Mouse (Mus musculus) hindbrain, embryonic 14.5 days (tissue): ENCODE measurements around the gene Ppp4r1. TPM values are rescaled to one million over a fixed set of nuclear protein-coding genes. Genes with fewer than 3 reads are reported as not detected.

Experiments
- ATAC-seq: fragments of 200-750 bp; cut with Nextera tagmentation; 2 replicates; pipeline ENCODE4 v1.8.0; 2017; ENCODE audit warnings: moderate number of reproducible peaks, mild to moderate bottlenecking, moderate TSS enrichment, moderate library complexity; ENCODE audit not compliant: low FRiP score
- DNase-seq: peaks from one replicate; pipeline ENCODE4 v3.0.0-alpha.2; 2015; ENCODE audit warnings: low spot score
- H3K27ac ChIP-seq: fragments of 300-500 bp; sonication (generic); 2 replicates; pipeline ENCODE4 v1.5.1; 2014; ENCODE audit warnings: mild to moderate bottlenecking, moderate library complexity
- H3K27me3 ChIP-seq: fragments of 300-500 bp; sonication (generic); 2 replicates; pipeline ENCODE4 v1.6.1; 2014; ENCODE audit warnings: mild to moderate bottlenecking, low read length, mixed read lengths; ENCODE audit not compliant: control insufficient read depth, insufficient read depth
- H3K36me3 ChIP-seq: fragments of 300-500 bp; sonication (generic); replicated peaks from 2 replicates; pipeline ENCODE4 v1.6.1; 2014; ENCODE audit not compliant: control insufficient read depth, insufficient read depth
- H3K4me1 ChIP-seq: fragments of 300-500 bp; sonication (generic); replicated peaks from 2 replicates; pipeline ENCODE4 v1.6.1; 2014; ENCODE audit warnings: antibody characterized with exemption, low read length, mixed read lengths; ENCODE audit not compliant: control insufficient read depth, insufficient read depth
- H3K4me2 ChIP-seq: fragments of 300-500 bp; sonication (generic); replicated peaks from 2 replicates; pipeline ENCODE4 v1.6.1; 2014; ENCODE audit warnings: mild to moderate bottlenecking, moderate library complexity
- H3K4me3 ChIP-seq: fragments of 300-500 bp; sonication (generic); replicated peaks from 2 replicates; pipeline ENCODE4 v1.5.1; 2014; ENCODE audit warnings: mild to moderate bottlenecking, low read length
- H3K9ac ChIP-seq: fragments of 300-500 bp; sonication (generic); 2 replicates; pipeline ENCODE4 v1.6.1; 2014
- H3K9me3 ChIP-seq: fragments of 300-500 bp; sonication (generic); 2 replicates; pipeline ENCODE4 v1.6.1; 2016; ENCODE audit warnings: low read length; ENCODE audit not compliant: control insufficient read depth
- WGBS: fragments of 180-500 bp; shearing (Covaris S2); extraction: QIAGEN DNeasy Blood & Tissue Kit; methylation state at CpG from one replicate; pipeline ENCODE4 v1.1.7; 2014; 5-methylcytosine and 5-hydroxymethylcytosine counted together
- polyA plus RNA-seq: library from polyadenylated mRNA; unstranded; fragments of >200 nt; fragmentation: Nextera tagmentation; extraction: Ambion mirVana; gene quantifications from 2 replicates; pipeline ENCODE4 v1.2.1, GENCODE M21; 2014

Gene Ppp4r1
- polyA plus RNA-seq, 1 experiment from 2014 or later: 42.6 TPM

GRCm38 (mm10) chr17:65853326-65853725, 71.0 kb downstream of the Ppp4r1 start:
- H3K36me3 ChIP-seq: peaks cover 88% of the 10 kb centered on the region
- 91% methylated on average over 6 of the region's 6 CpGs for WGBS
- no peak overlapping the region for H3K4me2 ChIP-seq
- no peaks in the 10 kb centered on the region for H3K9me3 ChIP-seq
- no peaks in the 10 kb centered on the region for H3K4me1 ChIP-seq
- ATAC-seq (no peak), DNase-seq (no peak)
- H3K27me3 ChIP-seq: no peaks in the 10 kb centered on the region
- no peak overlapping the region for H3K27ac ChIP-seq
- H3K9ac ChIP-seq: no peak overlapping the region
- no peak overlapping the region for H3K4me3 ChIP-seq

- Histone ChIP-seq H3K36me3 (peaks cover 89% of the 10 kb centered on the region), H3K9me3 (no peaks in the 10 kb centered on the region), H3K4me1 (no peaks in the 10 kb centered on the region), H3K27me3 (no peaks in the 10 kb centered on the region), H3K27ac (no peak overlapping the region), H3K4me3 (no peak overlapping the region), H3K4me2 (no peak overlapping the region), H3K9ac (no peak overlapping the region)
- ATAC-seq (no peak), DNase-seq (no peak)
- WGBS: 96% methylated on average over 4 of the region's 4 CpGs
Measured at GRCm38 (mm10) chr17:65854006-65854405, 71.6 kb downstream of the Ppp4r1 start.

DNA sequence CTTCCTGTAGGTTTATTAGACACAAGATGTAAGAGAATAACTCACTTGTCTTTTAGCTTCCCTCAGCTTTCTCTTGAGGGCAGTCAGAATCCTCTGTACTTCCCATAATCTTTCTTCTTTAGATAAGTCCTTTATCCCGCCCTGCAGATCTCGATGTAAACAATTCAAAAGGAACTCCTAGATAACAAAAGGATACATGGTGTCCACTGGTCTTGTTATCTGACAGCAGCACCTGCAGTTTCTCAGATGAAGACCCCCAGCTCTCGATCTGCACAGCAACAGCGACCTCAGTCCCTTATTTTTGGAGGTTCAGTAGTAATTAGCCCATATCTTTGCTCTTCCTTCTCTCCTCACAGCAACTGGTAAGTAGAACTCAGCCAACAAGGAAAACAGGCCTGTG, 75.2 kb downstream of the Ppp4r1 start:
- ATAC-seq: no peak
- peaks cover 82% of the 10 kb centered on the region for H3K36me3 ChIP-seq
- H3K27ac ChIP-seq: no peak overlapping the region
- H3K4me3 ChIP-seq: no peak overlapping the region
- H3K4me1 ChIP-seq: no peaks in the 10 kb centered on the region
- WGBS: 92% methylated on average over 4 of the region's 4 CpGs
- no peaks in the 10 kb centered on the region for H3K9me3 ChIP-seq
- no peak overlapping the region for H3K4me2 ChIP-seq
- no peak overlapping the region for H3K9ac ChIP-seq
- DNase-seq: no peak
- H3K27me3 ChIP-seq: no peaks in the 10 kb centered on the region

GRCm38 (mm10) chr17:65862579-65862978, 80.2 kb downstream of the Ppp4r1 start:
- 48% methylated on average over 4 of the region's 4 CpGs for WGBS

DNA sequence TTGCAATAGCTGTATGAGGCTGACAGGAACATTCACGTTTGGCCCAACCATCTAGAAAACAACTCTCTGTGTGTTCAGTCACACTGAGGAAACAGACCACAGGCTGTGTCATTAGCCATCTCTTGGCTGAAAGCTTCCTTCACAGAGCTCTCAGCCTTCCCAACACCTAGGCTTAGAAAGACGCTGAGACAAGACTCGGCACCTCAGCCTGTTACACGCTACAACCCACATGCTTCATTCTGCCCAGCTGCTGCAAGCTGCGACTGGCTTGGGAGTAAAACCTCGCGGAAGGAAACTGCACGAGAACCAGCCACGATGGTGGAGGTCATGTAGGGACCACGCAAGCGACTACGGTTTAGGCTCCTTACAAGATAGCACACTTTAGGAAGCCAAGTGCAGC, 81.5 kb downstream of the Ppp4r1 start:
- H3K9ac ChIP-seq: no peak overlapping the region
- no peaks in the 10 kb centered on the region for H3K4me1 ChIP-seq
- peaks cover 51% of the 10 kb centered on the region for H3K36me3 ChIP-seq
- H3K27ac ChIP-seq: no peak overlapping the region
- H3K27me3 ChIP-seq: no peaks in the 10 kb centered on the region
- DNase-seq (no peak), ATAC-seq (no peak)
- H3K9me3 ChIP-seq: no peaks in the 10 kb centered on the region
- WGBS: 96% methylated on average over 12 of the region's 12 CpGs
- no peak overlapping the region for H3K4me3 ChIP-seq
- no peak overlapping the region for H3K4me2 ChIP-seq

More at GRCm38 (mm10) chr17:65862579-65862978, 80.2 kb downstream of the Ppp4r1 start:
- peaks cover 63% of the 10 kb centered on the region for H3K36me3 ChIP-seq
- no peaks in the 10 kb centered on the region for H3K27me3 ChIP-seq
- H3K4me2 ChIP-seq: no peak overlapping the region
- peak; percentile 58 for DNase-seq
- no peak overlapping the region for H3K27ac ChIP-seq
- no peaks in the 10 kb centered on the region for H3K4me1 ChIP-seq
- no peak overlapping the region for H3K9ac ChIP-seq
- no peak overlapping the region for H3K4me3 ChIP-seq
- H3K9me3 ChIP-seq: no peaks in the 10 kb centered on the region
- no peak for ATAC-seq

DNA sequence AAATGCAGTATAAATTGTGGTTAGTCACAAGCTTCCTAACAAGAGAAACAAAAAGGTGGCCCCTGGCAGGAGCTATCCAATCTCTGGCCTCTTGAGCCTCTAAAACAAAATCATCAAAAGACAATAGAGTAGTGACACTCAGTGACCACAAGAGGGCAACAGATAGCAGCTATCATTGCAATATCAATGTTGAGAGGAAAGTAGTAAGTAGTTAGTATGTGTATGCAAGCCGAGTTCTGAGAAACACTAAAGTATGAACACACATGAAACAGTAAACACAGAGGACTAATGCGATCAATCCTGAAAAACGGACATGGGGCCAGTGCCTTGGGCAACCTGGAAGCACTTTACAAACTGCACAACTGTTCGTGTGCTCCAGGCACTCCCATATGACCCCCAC, 82.4 kb downstream of the Ppp4r1 start:
- H3K36me3 ChIP-seq: peaks cover 45% of the 10 kb centered on the region
- 52% methylated on average over 4 of the region's 4 CpGs for WGBS
- ATAC-seq: no peak
- no peak overlapping the region for H3K9ac ChIP-seq
- H3K4me2 ChIP-seq: no peak overlapping the region
- peak; percentile 83 for DNase-seq
- no peaks in the 10 kb centered on the region for H3K9me3 ChIP-seq
- H3K4me3 ChIP-seq: no peak overlapping the region
- no peak overlapping the region for H3K27ac ChIP-seq
- no peaks in the 10 kb centered on the region for H3K27me3 ChIP-seq
- H3K4me1 ChIP-seq: no peaks in the 10 kb centered on the region

DNA sequence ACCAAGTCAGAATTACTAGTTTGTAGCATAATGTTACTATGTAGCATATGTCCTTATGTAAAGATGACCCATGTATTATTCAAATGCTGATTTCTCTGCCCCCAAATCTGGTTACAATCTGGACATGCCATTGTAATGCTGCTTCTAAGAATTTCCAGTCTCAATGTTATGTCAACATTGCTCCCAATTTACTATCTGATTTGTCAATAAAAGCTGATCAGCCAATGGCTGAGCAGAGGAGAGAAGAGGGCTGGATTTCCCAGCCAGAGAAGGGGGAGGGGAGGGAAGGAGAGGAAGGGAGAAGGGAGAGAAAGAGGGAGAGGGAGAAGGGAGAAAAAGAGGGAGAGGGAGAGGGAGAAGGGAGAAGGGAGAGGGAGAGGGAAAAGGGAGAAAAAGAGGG, 82.9 kb downstream of the Ppp4r1 start:
- no peak overlapping the region for H3K4me3 ChIP-seq
- no peak for DNase-seq
- ATAC-seq: no peak

DNA sequence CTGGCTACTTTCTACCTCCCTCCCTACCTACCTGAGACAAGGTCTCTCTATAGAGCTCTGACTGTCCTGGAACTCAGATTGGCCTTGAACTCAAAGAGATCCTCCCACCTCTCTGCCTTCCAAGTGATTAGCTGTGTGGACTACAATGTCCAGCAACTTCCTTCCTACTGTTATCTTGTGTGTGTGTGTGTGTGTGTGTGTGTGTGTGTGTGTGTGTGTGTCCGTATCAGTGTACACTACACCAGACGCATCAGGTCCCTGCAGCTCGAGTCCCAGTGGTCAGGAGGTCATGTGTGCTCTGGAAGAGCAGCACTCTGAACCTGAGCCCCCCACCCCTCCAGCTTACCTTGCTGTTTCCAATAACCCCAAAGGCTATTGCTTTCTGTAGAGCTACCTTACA, 83.8 kb downstream of the Ppp4r1 start:
- WGBS: 85% methylated on average over 3 of the region's 3 CpGs
- no peak for ATAC-seq

More for the DNA sequence above, 82.9 kb downstream of the Ppp4r1 start:
- Histone ChIP-seq H3K9me3 (no peaks in the 10 kb centered on the region), H3K4me1 (no peaks in the 10 kb centered on the region), H3K27ac (no peak overlapping the region), H3K9ac (no peak overlapping the region), H3K27me3 (no peaks in the 10 kb centered on the region), H3K36me3 (peaks cover 43% of the 10 kb centered on the region), H3K4me2 (no peak overlapping the region)

GRCm38 (mm10) chr17:65867996-65868395, 85.6 kb downstream of the Ppp4r1 start:
- 88% methylated on average over 5 of the region's 5 CpGs for WGBS
- Histone ChIP-seq H3K27me3 (no peaks in the 10 kb centered on the region), H3K4me3 (no peak overlapping the region), H3K36me3 (peaks cover 23% of the 10 kb centered on the region), H3K9ac (no peak overlapping the region), H3K27ac (no peak overlapping the region), H3K9me3 (no peaks in the 10 kb centered on the region), H3K4me1 (0 out of 2 replicates have a peak, but pooled peaks cover 13% of the 10 kb centered on the region), H3K4me2 (no peak overlapping the region)
- ATAC-seq (no peak), DNase-seq (no peak)

More for the DNA sequence above, 83.8 kb downstream of the Ppp4r1 start:
- H3K4me1 ChIP-seq: 0 out of 2 replicates have a peak, but pooled peaks cover under 1% of the 10 kb centered on the region
- H3K9ac ChIP-seq: no peak overlapping the region
- no peaks in the 10 kb centered on the region for H3K9me3 ChIP-seq
- no peaks in the 10 kb centered on the region for H3K27me3 ChIP-seq
- no peak overlapping the region for H3K4me3 ChIP-seq
- H3K36me3 ChIP-seq: peaks cover 33% of the 10 kb centered on the region
- DNase-seq: no peak
- H3K4me2 ChIP-seq: no peak overlapping the region
- no peak overlapping the region for H3K27ac ChIP-seq

DNA sequence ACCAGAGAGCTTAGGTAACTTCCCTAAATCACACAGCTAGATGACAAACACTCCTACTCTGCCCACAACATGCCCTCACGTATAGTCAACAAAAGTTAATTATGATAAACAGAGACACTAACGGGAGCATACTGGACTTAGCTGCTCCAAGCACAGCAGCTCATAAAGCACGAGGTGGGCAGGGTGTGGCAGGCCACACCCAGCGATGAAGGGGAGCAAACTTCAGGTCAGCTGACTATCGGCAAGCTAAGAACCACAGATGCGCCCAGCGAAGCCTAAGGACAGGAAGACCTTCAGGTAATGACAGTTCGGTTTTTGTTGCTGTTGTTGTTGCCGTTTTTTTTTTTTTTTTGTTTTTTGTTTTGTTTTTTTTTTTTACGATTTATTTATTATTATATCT, 87.3 kb downstream of the Ppp4r1 start:
- no peak overlapping the region for H3K27ac ChIP-seq
- H3K4me3 ChIP-seq: no peak overlapping the region
- ATAC-seq: no peak
- H3K36me3 ChIP-seq: peaks cover 12% of the 10 kb centered on the region
- 92% methylated on average over 10 of the region's 10 CpGs for WGBS
- H3K4me2 ChIP-seq: no peak overlapping the region
- H3K9me3 ChIP-seq: no peaks in the 10 kb centered on the region
- no peaks in the 10 kb centered on the region for H3K27me3 ChIP-seq
- H3K9ac ChIP-seq: no peak overlapping the region
- DNase-seq: no peak
- 0 out of 2 replicates have a peak, but pooled peaks cover 13% of the 10 kb centered on the region for H3K4me1 ChIP-seq
